Mouse (Mus musculus): ENCODE results near the gene H2-T3. TPM values are rescaled to one million over a fixed set of nuclear protein-coding genes. Genes with fewer than 3 reads are reported as not detected.
"Not testable (repeated sequence)": the region's sequence is repeated elsewhere in the genome, so short reads cannot be mapped to it uniquely, and the experiment has no call there.

Gene H2-T3
- total and polyA plus RNA-seq, 3 experiments = not detected

- H3K79me2 ChIP-seq (ENCODE audit: control insufficient read depth, insufficient read depth, low read length, poor library complexity) = no peaks in the 10 kb centered on the region
- DNase-seq (ENCODE audit: low read depth, low spot score) = peak; percentile 44
- H3K36me3 ChIP-seq (ENCODE audit: control insufficient read depth in 1 of 2, insufficient read depth in 2 of 2, low read length in 2 of 2) = no peaks in the 10 kb centered on the region
- no peaks in the 10 kb centered on the region for H3K9me3 ChIP-seq (replicated peaks; ENCODE audit: insufficient read depth, low read length)
- no peak for TF ChIP-seq MAZ (IDR thresholded peaks at IDR 0.05; ENCODE audit: low read depth, low read length)
- no peak for TF ChIP-seq ZKSCAN1 (IDR thresholded peaks at IDR 0.05; ENCODE audit: low read depth, low read length)
- TF ChIP-seq HCFC1 (IDR thresholded peaks at IDR 0.05; ENCODE audit: low read depth, low read length) = no peak
- no peak for TF ChIP-seq SMC3 (IDR thresholded peaks at IDR 0.05; ENCODE audit: low read depth, low read length)
- no peak for TF ChIP-seq ZNF384 (IDR thresholded peaks at IDR 0.05; ENCODE audit: low read depth, low read length)
- no peak for TF ChIP-seq EP300 (IDR thresholded peaks at IDR 0.05; ENCODE audit: low read depth in 1 of 2, low read length in 2 of 2)
- no peak for TF ChIP-seq POLR2A (IDR thresholded peaks at IDR 0.05; ENCODE audit: control insufficient read depth in 1 of 2, insufficient read depth in 1 of 2, low read depth in 1 of 2, low read length in 2 of 2, poor library complexity in 1 of 2)
- no peak for TF ChIP-seq UBTF (IDR thresholded peaks at IDR 0.05; ENCODE audit: borderline replicate concordance, insufficient read depth, low read depth, low read length)
- TF ChIP-seq NRF1 (IDR thresholded peaks at IDR 0.05; ENCODE audit: insufficient read depth, low read depth, low read length, poor library complexity, severe bottlenecking) = no peak
- TF ChIP-seq SIN3A (IDR thresholded peaks at IDR 0.05; ENCODE audit: low read length) = no peak
- no peak for TF ChIP-seq GATA1 (IDR thresholded peaks at IDR 0.05; ENCODE audit: low read depth, low read length)
- no peak for TF ChIP-seq CTCF (IDR thresholded peaks at IDR 0.05 in 2 of 3, conservative IDR thresholded peaks at IDR 0.05 in 1 of 3; ENCODE audit: control insufficient read depth in 1 of 3, insufficient read depth in 1 of 3, low read depth in 2 of 3, low read length in 3 of 3, poor library complexity in 1 of 3, severe bottlenecking in 1 of 3)
- TF ChIP-seq E2F4 (IDR thresholded peaks at IDR 0.05; ENCODE audit: borderline replicate concordance, low read depth, low read length) = no peak
- no peak for TF ChIP-seq RAD21 (IDR thresholded peaks at IDR 0.05; ENCODE audit: low read depth, low read length)
- TF ChIP-seq BHLHE40 (IDR thresholded peaks at IDR 0.05; ENCODE audit: borderline replicate concordance, low read depth, low read length) = no peak
- TF ChIP-seq MYC (IDR thresholded peaks at IDR 0.05; ENCODE audit: low read depth, low read length) = no peak
- no peak for TF ChIP-seq USF2 (IDR thresholded peaks at IDR 0.05; ENCODE audit: borderline replicate concordance in 1 of 2, insufficient read depth in 1 of 2, low read depth in 1 of 2, low read length in 2 of 2)
- peaks cover 0 to 3% of the 10 kb centered on the region in 2 experiments; a peak in 3 of 4 replicates for H3K27me3 ChIP-seq (ENCODE audit: control insufficient read depth in 1 of 2, insufficient read depth in 2 of 2, low read length in 2 of 2)
- no peak overlapping the region for H3K9ac ChIP-seq (ENCODE audit: control insufficient read depth, low read depth, low read length, poor library complexity, severe bottlenecking)
- no peak overlapping the region for H3K4me3 ChIP-seq (ENCODE audit: control insufficient read depth in 1 of 2, insufficient read depth in 1 of 2, low read depth in 2 of 2, low read length in 2 of 2)
- no peak overlapping the region for H3K27ac ChIP-seq (ENCODE audit: control insufficient read depth, low read depth, low read length)
- H3K4me1 ChIP-seq (ENCODE audit: control insufficient read depth in 1 of 2, insufficient read depth in 2 of 2, low read length in 2 of 2) = no peaks in the 10 kb centered on the region
Measured at GRCm38 (mm10) chr17:36145111-36145860, 44.8 kb downstream of the H2-T3 start.

GRCm38 (mm10) chr17:36136299-36136848 is 53.7 kb downstream of the H2-T3 start:
- H3K4me3 ChIP-seq (ENCODE audit: control insufficient read depth in 1 of 2, insufficient read depth in 1 of 2, low read depth in 2 of 2, low read length in 2 of 2); H3K36me3 ChIP-seq (ENCODE audit: control insufficient read depth in 1 of 2, insufficient read depth in 2 of 2, low read length in 2 of 2); H3K9ac ChIP-seq (ENCODE audit: control insufficient read depth, low read depth, low read length, poor library complexity, severe bottlenecking); H3K27ac ChIP-seq (ENCODE audit: control insufficient read depth, low read depth, low read length); H3K9me3 ChIP-seq (replicated peaks; ENCODE audit: insufficient read depth, low read length); H3K4me1 ChIP-seq (ENCODE audit: control insufficient read depth in 1 of 2, insufficient read depth in 2 of 2, low read length in 2 of 2); H3K79me2 ChIP-seq (ENCODE audit: control insufficient read depth, insufficient read depth, low read length, poor library complexity); DNase-seq (ENCODE audit: low read depth, low spot score): not testable (repeated sequence)
- H3K27me3 ChIP-seq (ENCODE audit: control insufficient read depth in 1 of 2, insufficient read depth in 2 of 2, low read length in 2 of 2) = peaks cover 10 to 15% of the 10 kb centered on the region in 2 experiments

Other genes starting within 250 kb of the H2-T3 start
- 137 and 142 TPM in 2 replicates for gene Abcf1, start 220.5 kb downstream of the H2-T3 start, total RNA-seq (2012; rRNA removed)
- 100 to 1,000 TPM in 1 of 2 experiments, not detected in 1; 312 TPM for gene Abcf1, start 220.5 kb downstream of the H2-T3 start, polyA plus RNA-seq (2012; ENCODE audit: insufficient read depth in 1 of 2, insufficient read length in 2 of 2, low read depth in 1 of 2, low replicate concordance in 2 of 2, missing spikeins in 1 of 2)
- gene Gnl1, start 210.4 kb downstream of the H2-T3 start, total RNA-seq (2012; rRNA removed) = 50.7 and 57.1 TPM in 2 replicates
- 10 to 100 TPM in 1 of 2 experiments, not detected in 1; 98.5 TPM for gene Gnl1, start 210.4 kb downstream of the H2-T3 start, polyA plus RNA-seq (2012; ENCODE audit: insufficient read depth in 1 of 2, insufficient read length in 2 of 2, low read depth in 1 of 2, low replicate concordance in 2 of 2, missing spikeins in 1 of 2)
- 12.2 and 13.8 TPM in 2 replicates for gene Prr3, start 210.1 kb downstream of the H2-T3 start, total RNA-seq (2012; rRNA removed)
- gene Prr3, start 210.1 kb downstream of the H2-T3 start, polyA plus RNA-seq (2012; ENCODE audit: insufficient read depth in 1 of 2, insufficient read length in 2 of 2, low read depth in 1 of 2, low replicate concordance in 2 of 2, missing spikeins in 1 of 2) = 10 to 100 TPM in 1 of 2 experiments, not detected in 1; 48.1 TPM
- 25.4 and 25.9 TPM in 2 replicates for gene H2-T24, start 169.7 kb downstream of the H2-T3 start, total RNA-seq (2012; rRNA removed)
- 10 to 100 TPM in 1 of 2 experiments, not detected in 1; 14.1 TPM for gene H2-T24, start 169.7 kb downstream of the H2-T3 start, polyA plus RNA-seq (2012; ENCODE audit: insufficient read depth in 1 of 2, insufficient read length in 2 of 2, low read depth in 1 of 2, low replicate concordance in 2 of 2, missing spikeins in 1 of 2)
- gene H2-T23, start 157.4 kb downstream of the H2-T3 start, total RNA-seq (2012; rRNA removed) = 18.3 and 20.3 TPM in 2 replicates
- gene H2-T23, start 157.4 kb downstream of the H2-T3 start, polyA plus RNA-seq (2012; ENCODE audit: insufficient read depth in 1 of 2, insufficient read length in 2 of 2, low read depth in 1 of 2, low replicate concordance in 2 of 2, missing spikeins in 1 of 2) = 10 to 100 TPM in 1 of 2 experiments, not detected in 1; 12.2 TPM
- gene H2-T22, start 147.5 kb downstream of the H2-T3 start, total RNA-seq (2012; rRNA removed) = 22.5 and 27.0 TPM in 2 replicates
- 10 to 100 TPM in 1 of 2 experiments, not detected in 1; 45.5 TPM for gene H2-T22, start 147.5 kb downstream of the H2-T3 start, polyA plus RNA-seq (2012; ENCODE audit: insufficient read depth in 1 of 2, insufficient read length in 2 of 2, low read depth in 1 of 2, low replicate concordance in 2 of 2, missing spikeins in 1 of 2)
- gene Gm6034, start 147.3 kb downstream of the H2-T3 start, total RNA-seq (2012; rRNA removed) = not detected in 2 replicates
- gene Gm6034, start 147.3 kb downstream of the H2-T3 start, polyA plus RNA-seq (2012; ENCODE audit: insufficient read depth in 1 of 2, insufficient read length in 2 of 2, low read depth in 1 of 2, low replicate concordance in 2 of 2, missing spikeins in 1 of 2) = under 1 TPM in 1 of 2 experiments, not detected in 1; 0.11 TPM
- 5.8 and 6.4 TPM in 2 replicates for gene Gm11127, start 131.9 kb downstream of the H2-T3 start, total RNA-seq (2012; rRNA removed)
- gene Gm11127, start 131.9 kb downstream of the H2-T3 start, polyA plus RNA-seq (2012; ENCODE audit: insufficient read depth in 1 of 2, insufficient read length in 2 of 2, low read depth in 1 of 2, low replicate concordance in 2 of 2, missing spikeins in 1 of 2) = 1 to 10 TPM in 1 of 2 experiments, not detected in 1; 1.5 TPM
- gene Gm19684, start 68.6 kb downstream of the H2-T3 start, total RNA-seq (2012; rRNA removed) = not detected in 2 replicates
- not detected for gene Gm19684, start 68.6 kb downstream of the H2-T3 start, polyA plus RNA-seq (2012; ENCODE audit: insufficient read depth in 1 of 2, insufficient read length in 2 of 2, low read depth in 1 of 2, low replicate concordance in 2 of 2, missing spikeins in 1 of 2)
- gene Gm7030, start 60.9 kb downstream of the H2-T3 start, total RNA-seq (2012; rRNA removed) = not detected in 2 replicates
- not detected for gene Gm7030, start 60.9 kb downstream of the H2-T3 start, polyA plus RNA-seq (2012; ENCODE audit: insufficient read depth in 1 of 2, insufficient read length in 2 of 2, low read depth in 1 of 2, low replicate concordance in 2 of 2, missing spikeins in 1 of 2)
- not detected in 2 replicates for gene Gm8909, start 21.8 kb downstream of the H2-T3 start, total RNA-seq (2012; rRNA removed)
- 1 to 10 TPM in 1 of 2 experiments, not detected in 1; 3.0 TPM for gene Gm8909, start 21.8 kb downstream of the H2-T3 start, polyA plus RNA-seq (2012; ENCODE audit: insufficient read depth in 1 of 2, insufficient read length in 2 of 2, low read depth in 1 of 2, low replicate concordance in 2 of 2, missing spikeins in 1 of 2)
- gene Rpp21, start 67.8 kb upstream of the H2-T3 start, total RNA-seq (2012; rRNA removed) = 57.8 and 63.8 TPM in 2 replicates
- 100 to 1,000 TPM in 1 of 2 experiments, not detected in 1; 116 TPM for gene Rpp21, start 67.8 kb upstream of the H2-T3 start, polyA plus RNA-seq (2012; ENCODE audit: insufficient read depth in 1 of 2, insufficient read length in 2 of 2, low read depth in 1 of 2, low replicate concordance in 2 of 2, missing spikeins in 1 of 2)
- gene Trim39, start 82.0 kb upstream of the H2-T3 start, total RNA-seq (2012; rRNA removed) = 9.4 and 13.5 TPM in 2 replicates
- 10 to 100 TPM in 1 of 2 experiments, not detected in 1; 16.0 TPM for gene Trim39, start 82.0 kb upstream of the H2-T3 start, polyA plus RNA-seq (2012; ENCODE audit: insufficient read depth in 1 of 2, insufficient read length in 2 of 2, low read depth in 1 of 2, low replicate concordance in 2 of 2, missing spikeins in 1 of 2)
- gene H2-M10.2, start 96.2 kb upstream of the H2-T3 start, total RNA-seq (2012; rRNA removed) = not detected in 2 replicates
- gene H2-M10.2, start 96.2 kb upstream of the H2-T3 start, polyA plus RNA-seq (2012; ENCODE audit: insufficient read depth in 1 of 2, insufficient read length in 2 of 2, low read depth in 1 of 2, low replicate concordance in 2 of 2, missing spikeins in 1 of 2) = not detected
- not detected in 2 replicates for gene H2-M10.1, start 135.9 kb upstream of the H2-T3 start, total RNA-seq (2012; rRNA removed)
- gene H2-M10.1, start 135.9 kb upstream of the H2-T3 start, polyA plus RNA-seq (2012; ENCODE audit: insufficient read depth in 1 of 2, insufficient read length in 2 of 2, low read depth in 1 of 2, low replicate concordance in 2 of 2, missing spikeins in 1 of 2) = not detected
- not detected in 2 replicates for gene H2-M10.3, start 178.1 kb upstream of the H2-T3 start, total RNA-seq (2012; rRNA removed)
- gene H2-M10.3, start 178.1 kb upstream of the H2-T3 start, polyA plus RNA-seq (2012; ENCODE audit: insufficient read depth in 1 of 2, insufficient read length in 2 of 2, low read depth in 1 of 2, low replicate concordance in 2 of 2, missing spikeins in 1 of 2) = not detected

All from MEL (cell line).